Mouse (Mus musculus): ENCODE measurements around the gene Tmem132b.

DNA sequence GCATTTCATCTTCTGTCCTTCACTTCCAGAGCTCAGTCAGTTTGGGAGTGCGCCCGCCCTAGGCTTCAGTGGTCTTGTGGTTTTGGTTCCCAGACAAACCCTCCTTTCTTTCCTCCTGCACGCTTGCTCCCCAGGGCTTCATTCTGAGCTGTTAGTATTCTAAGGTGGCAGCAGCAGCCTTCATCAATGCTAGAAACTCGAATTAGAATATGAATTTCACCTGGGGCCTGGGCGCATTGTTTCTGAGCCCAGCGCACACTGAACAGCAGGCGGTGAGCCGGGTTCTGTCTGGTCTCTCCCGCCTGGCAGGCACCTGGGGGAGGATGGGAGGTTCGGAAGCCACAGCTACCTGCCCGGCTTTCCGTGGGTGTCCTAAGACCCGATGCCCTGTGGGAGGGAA, 14.7 kb downstream of the Tmem132b start:
- TF ChIP-seq CTCF (IDR thresholded peaks at IDR 0.05) (no peak), EP300 (IDR thresholded peaks at IDR 0.05) (no peak)

Data from lung, postnatal 0 days (tissue).